Mouse (Mus musculus) thymus, adult 2 months (tissue): ENCODE results near the gene 1190005I06Rik.

Source experiments
- CTCF ChIP-seq: fragments of 200-500 bp; IDR thresholded peaks from 2 replicates; pipeline ENCODE4 v1.5.1; 2012; ENCODE audit warnings: mild to moderate bottlenecking, control low read depth, low read length, moderate library complexity, borderline replicate concordance; ENCODE audit not compliant: control insufficient read depth, poor library complexity, insufficient read depth; ENCODE audit errors: extremely low read depth
- POLR2A ChIP-seq: fragments of 200-500 bp; IDR thresholded peaks from 2 replicates; pipeline ENCODE4 v1.6.1; 2012; ENCODE audit warnings: mild to moderate bottlenecking, low read length, control low read depth, moderate library complexity; ENCODE audit not compliant: control insufficient read depth, poor library complexity, insufficient read depth; ENCODE audit errors: extremely low read depth

GRCm38 (mm10) chr8:120581811-120582210, 65.6 kb downstream of the 1190005I06Rik start:
- TF ChIP-seq CTCF, result no peak
- TF ChIP-seq POLR2A, result no peak
